18 mouse cellular contexts compared by ENCODE assay signal in the genomic region with DNA sequence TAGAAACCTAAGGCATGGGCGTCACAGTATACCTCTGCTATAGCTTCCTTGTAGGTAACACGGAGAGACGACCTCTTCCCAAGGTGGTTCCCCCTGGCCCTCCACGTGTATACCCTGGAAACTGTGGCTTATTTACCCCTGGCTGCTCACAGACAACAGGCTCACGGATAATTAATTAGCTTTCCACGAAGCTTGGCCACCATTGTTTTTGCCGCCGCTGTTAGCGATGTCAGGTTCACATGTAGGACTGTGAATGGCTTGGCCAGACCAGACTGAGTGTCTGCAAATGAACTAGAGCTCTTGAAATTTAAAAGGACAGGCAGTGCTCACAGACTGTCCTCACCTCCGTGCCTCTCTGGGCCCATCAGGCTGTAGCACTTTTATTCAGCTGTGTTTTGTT.
"Had no signal": no experiment of that assay in that cellular context is flagged by ENCODE, and none has a peak within 500 bp of the region (broad histone marks: within the 10 kb centered on the region; RNA-seq: fewer than 3 reads in every experiment).

No protein-coding gene starts in this region.

- ATAC-seq: liver, postnatal 0 days; midbrain, embryonic 16.5 days had no signal

- H3K27me3 ChIP-seq: lung, embryonic 15.5 days; neural tube, embryonic 15.5 days had no signal

- H3K36me3 ChIP-seq: limb, embryonic 12.5 days; liver, embryonic 13.5 days; lung, embryonic 15.5 days; neural tube, embryonic 15.5 days had no signal

- H3K4me2 ChIP-seq: limb, embryonic 12.5 days; liver, embryonic 13.5 days; lung, embryonic 15.5 days; midbrain, embryonic 11.5 days; neural tube, embryonic 15.5 days had no signal

- H3K4me3 ChIP-seq: layer of hippocampus, adult 2 months; limb, embryonic 12.5 days; liver, embryonic 13.5 days; lung, embryonic 15.5 days; megakaryocyte, embryonic 14.5 days; neural tube, embryonic 15.5 days had no signal

- DNase-seq: kidney, postnatal 10 days; kidney, postnatal 4 days; liver; liver, embryonic 13.5 days; liver, postnatal 0 days; lung, postnatal 14 days; right cerebral cortex, postnatal 4 days; spleen, adult 18-20 months; thymus, adult 18-20 months; thymus, postnatal 14 days had no signal

- H3K27ac ChIP-seq: layer of hippocampus, adult 2 months; limb, embryonic 12.5 days; liver, embryonic 13.5 days; lung, embryonic 15.5 days; macrophage; neural tube, embryonic 15.5 days had no signal

- H3K9ac ChIP-seq: limb, embryonic 12.5 days; liver, embryonic 13.5 days; liver, postnatal 0 days; lung, embryonic 15.5 days; neural tube, embryonic 15.5 days had no signal

- H3K9me3 ChIP-seq: limb, embryonic 12.5 days; liver, embryonic 13.5 days; lung, embryonic 15.5 days; megakaryocyte, embryonic 14.5 days; neural tube, embryonic 15.5 days had no signal

- H3K4me1 ChIP-seq: liver, embryonic 13.5 days had no signal
